ENCODE assay signal across 8 mouse cellular contexts in the genomic region with DNA sequence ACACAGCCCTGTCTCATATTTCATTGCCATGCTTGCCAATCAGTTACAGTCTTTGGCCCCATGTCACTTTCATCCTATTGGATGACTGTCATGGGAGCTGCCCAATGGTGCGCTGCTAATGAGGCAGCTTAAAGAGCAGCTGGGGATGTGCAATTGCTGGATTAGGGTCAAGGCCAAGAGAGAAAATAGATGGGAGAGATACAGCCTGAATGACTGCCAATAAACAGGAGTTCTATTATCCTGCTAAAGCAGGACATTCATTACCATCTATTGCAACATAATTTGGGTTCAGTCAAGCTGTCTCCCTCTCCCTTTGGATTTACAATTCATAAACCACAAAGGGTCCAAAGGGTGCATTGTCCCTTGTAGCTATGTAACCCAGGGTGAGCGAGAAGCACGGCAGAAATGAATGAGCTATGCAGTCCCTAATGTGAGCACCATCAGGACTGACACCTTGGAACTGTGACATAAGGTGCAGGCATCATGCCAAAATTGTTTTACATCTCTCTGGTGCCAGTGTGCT.
DNase-seq lines count a peak whose midpoint lies in the region; ATAC-seq and TF ChIP-seq lines count a peak whose summit lies in the region.

No protein-coding gene starts in this region.

- no peaks in the 10 kb centered on the region for H3K4me1 ChIP-seq in kidney, embryonic 14.5 days (ENCODE audit: control insufficient read depth, insufficient read depth, low read length)
- no peaks in the 10 kb centered on the region for H3K4me1 ChIP-seq in hindbrain, postnatal 0 days (ENCODE audit: insufficient read depth, low read length)
- no peaks in the 10 kb centered on the region; the same call in 1 of the 2 replicates for H3K4me1 ChIP-seq in neural tube, embryonic 14.5 days (ENCODE audit: control insufficient read depth, insufficient read depth, low read length)

- 0 out of 2 replicates have a peak, but pooled peaks have one; percentile 46 for ATAC-seq in kidney, embryonic 14.5 days (ENCODE audit: low FRiP score, low TSS enrichment)
- peak; percentile 98 for ATAC-seq in hindbrain, postnatal 0 days
- peak; percentile 96 for ATAC-seq in neural tube, embryonic 14.5 days (ENCODE audit: low read depth)
- ATAC-seq in megakaryocyte-erythroid progenitor cell, adult 5-6 weeks (replicated peaks; ENCODE audit: low FRiP score, low TSS enrichment, poor library complexity, severe bottlenecking) = no peak

- WGBS in kidney, embryonic 14.5 days = 68% methylated on average over 3 of the region's 3 CpGs
- 31% methylated on average over 3 of the region's 3 CpGs for WGBS in hindbrain, postnatal 0 days
- 14% methylated on average over 3 of the region's 3 CpGs for WGBS in neural tube, embryonic 14.5 days

- no peaks in the 10 kb centered on the region for H3K36me3 ChIP-seq in kidney, embryonic 14.5 days (ENCODE audit: control insufficient read depth, insufficient read depth, low read length)
- no peaks in the 10 kb centered on the region for H3K36me3 ChIP-seq in hindbrain, postnatal 0 days (ENCODE audit: insufficient read depth, low read length)
- H3K36me3 ChIP-seq in neural tube, embryonic 14.5 days (ENCODE audit: control insufficient read depth, insufficient read depth, low read length) = no peaks in the 10 kb centered on the region

- H3K4me2 ChIP-seq in kidney, embryonic 14.5 days (replicated peaks; ENCODE audit: low read depth, low read length) = no peak overlapping the region
- H3K4me2 ChIP-seq in hindbrain, postnatal 0 days (ENCODE audit: low read depth, low read length) = no peak overlapping the region
- no peak overlapping the region for H3K4me2 ChIP-seq in neural tube, embryonic 14.5 days (ENCODE audit: low read depth, low read length)

- TF ChIP-seq CTCF in hindbrain, postnatal 0 days (IDR thresholded peaks at IDR 0.05; ENCODE audit: low read depth) = no peak

- no peak overlapping the region for H3K27ac ChIP-seq in kidney, embryonic 14.5 days (ENCODE audit: low read depth, low read length)
- no peak overlapping the region for H3K27ac ChIP-seq in hindbrain, postnatal 0 days
- H3K27ac ChIP-seq in neural tube, embryonic 14.5 days (ENCODE audit: low read depth, low read length) = no peak overlapping the region

- H3K27me3 ChIP-seq in kidney, embryonic 14.5 days (ENCODE audit: control insufficient read depth, insufficient read depth, low read length) = no peaks in the 10 kb centered on the region
- H3K27me3 ChIP-seq in hindbrain, postnatal 0 days (ENCODE audit: insufficient read depth, low read length) = no peaks in the 10 kb centered on the region
- no peaks in the 10 kb centered on the region for H3K27me3 ChIP-seq in neural tube, embryonic 14.5 days (ENCODE audit: control insufficient read depth, insufficient read depth, low read length)

- H3K4me3 ChIP-seq in kidney, embryonic 14.5 days (ENCODE audit: low read length) = no peak overlapping the region
- H3K4me3 ChIP-seq in hindbrain, postnatal 0 days (ENCODE audit: low read length) = no peak overlapping the region
- H3K4me3 ChIP-seq in neural tube, embryonic 14.5 days (ENCODE audit: low read depth, low read length) = no peak overlapping the region

- H3K9me3 ChIP-seq in kidney, embryonic 14.5 days (ENCODE audit: control insufficient read depth, low read length) = no peaks in the 10 kb centered on the region
- no peaks in the 10 kb centered on the region for H3K9me3 ChIP-seq in hindbrain, postnatal 0 days (ENCODE audit: low read length)
- H3K9me3 ChIP-seq in neural tube, embryonic 14.5 days (ENCODE audit: control insufficient read depth, low read length) = no peaks in the 10 kb centered on the region

- DNase-seq in kidney, postnatal 36 days = no peak
- peak; percentile 47 for DNase-seq in embryo, embryonic 11 days
- peak; percentile 78 for DNase-seq in hindbrain, postnatal 0 days (ENCODE audit: low spot score)
- DNase-seq in ovary, adult 18-20 months (ENCODE audit: low spot score) = no peak
- no peak for DNase-seq in cerebellum, adult 11 months

- no peak overlapping the region for H3K9ac ChIP-seq in kidney, embryonic 14.5 days (ENCODE audit: low read depth, low read length)
- H3K9ac ChIP-seq in hindbrain, postnatal 0 days (replicated peaks; ENCODE audit: low read length) = no peak overlapping the region
- H3K9ac ChIP-seq in neural tube, embryonic 14.5 days (replicated peaks; ENCODE audit: low read depth, low read length) = no peak overlapping the region

Comparison
In these comparisons a context has a peak if more than half of its experiments do, and no peak if none do; other contexts are left out.
1. DNase-seq: peak in embryo, embryonic 11 days (single experiment) and hindbrain, postnatal 0 days (single experiment); none in kidney, postnatal 36 days (0 of 2), ovary, adult 18-20 months (single experiment) and cerebellum, adult 11 months (single experiment).